Mouse (Mus musculus) kidney, embryonic 16.5 days (tissue): ENCODE measurements around the gene Spn. TPM values are rescaled to one million over a fixed set of nuclear protein-coding genes. Genes with fewer than 3 reads are reported as not detected.
A peak's percentile ranks its signal among the peaks of the same experiment; 100 is the strongest.

Experiments
- ATAC-seq: fragments of 200-750 bp; cut with Nextera tagmentation; 2 replicates; pipeline ENCODE4 v1.8.0; 2017; ENCODE audit warnings: moderate TSS enrichment; ENCODE audit not compliant: low FRiP score, low TSS enrichment
- H3K27ac ChIP-seq: fragments of 300-500 bp; sonication (generic); 2 replicates; pipeline ENCODE4 v1.5.1; 2014; ENCODE audit warnings: low read length
- H3K27me3 ChIP-seq: fragments of 300-500 bp; sonication (generic); 2 replicates; pipeline ENCODE4 v1.6.1; 2014; ENCODE audit warnings: low read length, control low read depth, mixed read lengths; ENCODE audit not compliant: insufficient read depth
- H3K36me3 ChIP-seq: fragments of 300-500 bp; sonication (generic); 2 replicates; pipeline ENCODE4 v1.6.1; 2014; ENCODE audit warnings: low read length, control low read depth, mixed read lengths; ENCODE audit not compliant: insufficient read depth
- H3K4me1 ChIP-seq: fragments of 300-500 bp; sonication (generic); 2 replicates; pipeline ENCODE4 v1.6.1; 2014; ENCODE audit warnings: low read length, control low read depth, mixed read lengths; ENCODE audit not compliant: insufficient read depth
- H3K4me2 ChIP-seq: fragments of 300-500 bp; sonication (generic); replicated peaks from 2 replicates; pipeline ENCODE4 v1.6.1; 2014; ENCODE audit warnings: low read depth, low read length
- H3K4me3 ChIP-seq: fragments of 300-500 bp; sonication (generic); 2 replicates; pipeline ENCODE4 v1.5.1; 2014; ENCODE audit warnings: mild to moderate bottlenecking, low read length
- H3K9ac ChIP-seq: fragments of 300-500 bp; sonication (generic); replicated peaks from 2 replicates; pipeline ENCODE4 v1.6.1; 2014; ENCODE audit warnings: low read length
- H3K9me3 ChIP-seq: fragments of 300-500 bp; sonication (generic); 2 replicates; pipeline ENCODE4 v1.6.1; 2016; ENCODE audit warnings: low read length, control low read depth
- WGBS: fragments of 180-500 bp; shearing (Covaris S2); extraction: QIAGEN DNeasy Blood & Tissue Kit; methylation state at CpG from one replicate; pipeline ENCODE4 v1.1.7; 2014; 5-methylcytosine and 5-hydroxymethylcytosine counted together
- polyA plus RNA-seq: library from polyadenylated mRNA; unstranded; fragments of >200 nt; fragmentation: Nextera tagmentation; extraction: Ambion mirVana; gene quantifications from 2 replicates; pipeline ENCODE4 v1.2.1, GENCODE M21; 2015

Spn gene
- polyA plus RNA-seq, 1 experiment from 2014 or later = 0.32 TPM

DNA sequence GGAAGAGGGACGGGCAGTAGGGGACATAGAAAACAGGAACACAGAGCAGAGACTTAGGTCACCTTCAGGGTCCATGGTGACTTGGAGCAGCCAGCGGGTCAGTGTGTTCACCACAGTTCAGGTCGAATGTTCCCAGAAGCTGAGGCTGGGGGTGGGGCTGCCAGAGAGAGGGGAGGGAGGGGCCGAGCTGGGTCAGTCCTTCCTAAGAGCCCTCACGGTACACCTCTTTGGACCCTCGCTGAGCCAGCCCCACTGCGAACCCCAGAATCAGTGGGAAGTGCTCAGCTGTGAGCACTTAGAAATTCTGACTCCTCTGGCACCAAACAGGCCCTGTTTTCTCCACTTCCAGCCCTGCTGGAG lies 15.7 kb downstream of the Spn start, which contains the start of gene Qprt:
Gene Qprt (minus strand): TSS at position 316 of the 360 bp plus-strand sequence.
- H3K4me1 ChIP-seq = peaks cover 17% of the 10 kb centered on the region
- H3K36me3 ChIP-seq = no peaks in the 10 kb centered on the region
- 7% methylated on average over 7 of the region's 7 CpGs for WGBS
- peak within 1 kb of the TSS; percentile 38 for H3K4me2 ChIP-seq
- H3K27me3 ChIP-seq = 0 out of 2 replicates have a peak, but pooled peaks cover 11% of the 10 kb centered on the region
- peak within 1 kb of the TSS; percentile 25 for H3K4me3 ChIP-seq
- H3K9me3 ChIP-seq = no peaks in the 10 kb centered on the region; the same call in 1 of the 2 replicates
- H3K9ac ChIP-seq = peak within 1 kb of the TSS; percentile 43
- H3K27ac ChIP-seq = peak within 1 kb of the TSS; percentile 67
- peak; percentile 69 for ATAC-seq

- peak overlapping the region; percentile 38 for H3K4me2 ChIP-seq
- peak; percentile 87 for ATAC-seq
- H3K4me1 ChIP-seq = peaks cover 20% of the 10 kb centered on the region
- 15% methylated on average over 21 of the region's 21 CpGs for WGBS
- no peaks in the 10 kb centered on the region for H3K36me3 ChIP-seq
- no peaks in the 10 kb centered on the region; the same call in 1 of the 2 replicates for H3K9me3 ChIP-seq
- peak overlapping the region; percentile 25 for H3K4me3 ChIP-seq
- peak overlapping the region; percentile 67 for H3K27ac ChIP-seq
- H3K27me3 ChIP-seq = 0 out of 2 replicates have a peak, but pooled peaks cover 11% of the 10 kb centered on the region
- peak overlapping the region; percentile 43 for H3K9ac ChIP-seq
Observed at GRCm38 (mm10) chr7:127121061-127121910, 16.3 kb downstream of the Spn start.

GRCm38 (mm10) chr7:127118671-127119445 lies 18.8 kb downstream of the Spn start:
- peak overlapping the region; percentile 27 for H3K27ac ChIP-seq
- no peak overlapping the region for H3K9ac ChIP-seq
- ATAC-seq = no peak
- H3K36me3 ChIP-seq = no peaks in the 10 kb centered on the region
- no peak overlapping the region for H3K4me2 ChIP-seq
- WGBS = 55% methylated on average over 14 of the region's 14 CpGs
- H3K4me3 ChIP-seq = no peak overlapping the region
- no peaks in the 10 kb centered on the region for H3K9me3 ChIP-seq
- 0 out of 2 replicates have a peak, but pooled peaks cover 11% of the 10 kb centered on the region for H3K27me3 ChIP-seq
- peaks cover 23% of the 10 kb centered on the region for H3K4me1 ChIP-seq

DNA sequence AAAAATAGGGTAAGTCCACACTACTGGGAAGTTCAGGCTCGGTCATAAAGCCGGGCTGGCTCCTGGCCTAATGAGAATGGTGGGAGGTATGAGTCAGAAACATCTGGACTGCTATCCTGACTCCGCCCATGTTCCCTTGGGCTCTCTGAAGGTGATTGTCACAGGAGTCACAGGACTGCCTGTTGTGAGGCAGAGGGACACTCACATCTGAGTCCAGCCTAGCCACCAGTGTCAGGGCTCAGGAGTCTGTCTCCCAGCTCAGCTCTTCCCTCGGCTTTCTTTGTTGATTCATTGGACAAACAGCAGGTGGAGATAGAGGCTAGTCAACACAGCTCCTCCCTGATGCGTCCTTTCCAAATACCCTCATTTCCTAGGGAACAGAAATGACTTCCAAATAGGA lies 19.7 kb downstream of the Spn start:
- no peak overlapping the region for H3K27ac ChIP-seq
- no peak for ATAC-seq
- H3K4me1 ChIP-seq = peaks cover 30% of the 10 kb centered on the region

DNA sequence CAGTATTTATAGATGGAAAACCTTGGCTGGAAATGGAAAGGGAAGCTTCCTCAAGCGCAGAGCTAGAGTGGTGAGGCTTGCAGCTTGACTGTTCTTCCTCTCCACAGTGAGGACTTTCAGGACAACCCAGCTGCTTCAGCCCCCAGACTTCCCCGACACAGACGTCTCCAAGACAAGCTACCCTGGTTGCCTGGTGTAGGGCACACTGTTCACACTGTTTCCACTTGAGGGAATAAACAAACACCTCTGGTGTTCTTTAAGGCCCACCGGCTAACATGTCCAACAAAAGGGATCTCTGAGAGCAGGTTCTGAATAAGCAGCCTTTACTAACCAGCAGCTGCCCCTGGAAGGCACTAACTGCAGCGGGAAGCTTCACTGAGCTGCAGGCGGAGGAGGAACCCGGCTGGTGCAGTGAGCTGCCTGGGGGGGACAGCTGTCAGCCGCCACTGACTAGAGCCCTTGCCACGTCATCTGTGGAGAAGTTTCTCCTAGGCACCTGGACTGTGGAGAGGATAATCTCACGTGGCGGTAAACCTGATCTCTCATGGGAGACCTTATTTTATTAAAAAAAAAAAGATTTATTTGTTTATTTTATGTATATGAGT lies 21.2 kb downstream of the Spn start:
- Histone ChIP-seq H3K4me1 (peaks cover 35% of the 10 kb centered on the region), H3K9ac (no peak overlapping the region), H3K9me3 (no peaks in the 10 kb centered on the region), H3K4me3 (no peak overlapping the region), H3K4me2 (no peak overlapping the region), H3K36me3 (no peaks in the 10 kb centered on the region), H3K27me3 (0 out of 2 replicates have a peak, but pooled peaks cover 4% of the 10 kb centered on the region), H3K27ac (peak overlapping the region; percentile 43; the same call in 1 of the 2 replicates)
- no peak for ATAC-seq
- WGBS = 37% methylated on average over 11 of the region's 11 CpGs

More for the DNA sequence above, 19.7 kb downstream of the Spn start:
- H3K4me3 ChIP-seq = no peak overlapping the region
- H3K9ac ChIP-seq = no peak overlapping the region
- H3K9me3 ChIP-seq = no peaks in the 10 kb centered on the region
- 24% methylated on average over 5 of the region's 5 CpGs for WGBS
- 0 out of 2 replicates have a peak, but pooled peaks cover 11% of the 10 kb centered on the region for H3K27me3 ChIP-seq
- H3K4me2 ChIP-seq = no peak overlapping the region
- no peaks in the 10 kb centered on the region for H3K36me3 ChIP-seq

DNA sequence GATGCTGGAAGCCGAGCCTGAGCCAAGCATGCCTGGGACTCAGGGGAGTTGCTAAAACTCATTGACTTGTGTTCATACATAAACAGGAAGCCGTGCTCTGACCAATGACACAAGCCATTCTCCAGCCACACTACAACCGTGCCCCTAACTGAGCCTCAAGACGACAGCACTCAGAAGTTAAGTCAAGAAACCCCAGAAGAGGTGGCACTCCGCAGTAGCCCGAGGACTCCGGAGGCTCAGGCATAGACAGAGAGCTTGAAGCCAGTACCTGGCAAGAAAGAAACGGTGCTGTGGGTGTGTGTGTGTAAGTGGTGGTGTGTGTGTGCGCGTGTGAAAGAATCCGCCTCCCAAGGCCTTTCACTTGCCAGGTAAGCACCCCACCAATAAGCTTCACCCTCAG lies 22.7 kb downstream of the Spn start:
- H3K9me3 ChIP-seq = no peaks in the 10 kb centered on the region
- H3K9ac ChIP-seq = no peak overlapping the region
- no peak overlapping the region for H3K4me2 ChIP-seq
- H3K4me3 ChIP-seq = no peak overlapping the region
- no peak overlapping the region for H3K27ac ChIP-seq
- H3K27me3 ChIP-seq = no peaks in the 10 kb centered on the region
- peaks cover 35% of the 10 kb centered on the region for H3K4me1 ChIP-seq
- H3K36me3 ChIP-seq = no peaks in the 10 kb centered on the region
- no peak for ATAC-seq
- WGBS = 74% methylated on average over 11 of the region's 11 CpGs

DNA sequence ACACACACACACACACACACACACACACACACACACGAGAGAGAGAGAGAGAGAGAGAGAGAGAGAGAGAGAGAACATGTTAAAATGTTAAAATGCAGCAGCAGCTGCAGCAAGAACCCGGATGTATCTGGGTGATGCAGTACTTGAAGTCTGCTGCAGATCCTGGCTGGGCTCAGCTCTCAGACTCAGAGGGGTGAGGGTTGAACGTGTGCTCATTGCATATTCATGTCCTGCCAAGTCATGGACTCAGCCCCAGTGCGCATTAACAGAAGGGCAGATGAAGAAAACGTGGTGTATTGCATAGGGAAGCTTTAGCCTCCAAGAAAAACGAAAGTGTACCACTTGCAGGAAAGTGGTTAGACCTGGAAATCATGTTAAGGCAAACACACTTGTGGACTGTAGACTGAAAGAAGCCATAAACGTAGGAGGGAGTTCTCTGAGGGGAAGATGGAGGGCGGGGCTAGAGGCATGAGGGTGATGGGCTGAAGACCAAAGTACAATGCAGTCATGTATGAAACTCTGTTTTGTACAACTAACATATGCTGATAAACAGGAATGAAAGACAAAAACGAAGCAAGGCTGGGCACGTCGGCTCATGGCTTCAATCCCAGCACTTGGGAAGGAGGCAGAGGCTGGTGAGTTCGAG lies 23.9 kb downstream of the Spn start:
- no peaks in the 10 kb centered on the region for H3K36me3 ChIP-seq
- 0 out of 2 replicates have a peak, but pooled peaks have one; percentile 50 for ATAC-seq

DNA sequence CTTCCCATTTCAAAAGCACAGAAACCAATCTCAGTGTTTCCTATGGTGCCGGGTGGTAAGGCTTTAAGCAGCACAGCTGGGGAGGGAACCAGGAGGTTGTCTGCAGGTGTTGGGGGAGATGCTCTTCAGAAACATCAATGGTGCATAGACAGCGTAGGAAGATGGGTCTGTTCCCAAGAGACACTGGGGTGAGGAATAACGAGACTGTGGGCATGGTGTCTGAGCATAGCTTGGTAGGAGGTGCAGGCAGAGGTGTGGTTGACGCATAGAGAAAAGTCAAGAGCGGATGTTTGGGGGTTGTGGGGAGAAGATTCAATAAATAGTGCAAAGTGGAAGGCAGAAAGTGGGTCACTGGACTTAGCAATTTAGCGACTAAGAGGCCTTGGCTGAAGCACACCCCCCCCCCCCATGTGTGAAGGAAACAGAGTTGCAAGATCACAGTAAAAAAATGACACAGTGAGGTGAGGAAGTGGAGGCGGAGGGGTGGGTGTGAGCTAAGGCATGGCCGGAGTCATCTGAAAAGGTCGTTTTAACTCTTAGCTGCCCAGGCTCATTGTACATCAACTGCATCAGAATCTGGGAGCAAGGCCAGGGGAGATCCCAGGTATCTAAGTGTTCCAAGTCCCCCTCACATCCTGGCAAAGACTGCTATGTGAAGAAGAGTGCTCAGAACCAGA lies 24.6 kb downstream of the Spn start:
- Histone ChIP-seq H3K27me3 (no peaks in the 10 kb centered on the region), H3K27ac (no peak overlapping the region), H3K36me3 (no peaks in the 10 kb centered on the region), H3K4me2 (no peak overlapping the region), H3K9me3 (no peaks in the 10 kb centered on the region), H3K9ac (no peak overlapping the region), H3K4me3 (no peak overlapping the region), H3K4me1 (peaks cover 24% of the 10 kb centered on the region)
- ATAC-seq = no peak
- 31% methylated on average over 9 of the region's 9 CpGs for WGBS

More for the DNA sequence above, 23.9 kb downstream of the Spn start:
- Histone ChIP-seq H3K4me1 (peaks cover 30% of the 10 kb centered on the region), H3K4me3 (no peak overlapping the region), H3K4me2 (0 out of 2 replicates have a peak overlapping the region, but pooled peaks have one; percentile 8), H3K27ac (peak overlapping the region; percentile 65), H3K9me3 (no peaks in the 10 kb centered on the region), H3K9ac (no peak overlapping the region), H3K27me3 (no peaks in the 10 kb centered on the region)
- 45% methylated on average over 12 of the region's 12 CpGs for WGBS
